Mouse (Mus musculus): Measurements from ENCODE around the gene Copg1.

Gene Copg1

DNA sequence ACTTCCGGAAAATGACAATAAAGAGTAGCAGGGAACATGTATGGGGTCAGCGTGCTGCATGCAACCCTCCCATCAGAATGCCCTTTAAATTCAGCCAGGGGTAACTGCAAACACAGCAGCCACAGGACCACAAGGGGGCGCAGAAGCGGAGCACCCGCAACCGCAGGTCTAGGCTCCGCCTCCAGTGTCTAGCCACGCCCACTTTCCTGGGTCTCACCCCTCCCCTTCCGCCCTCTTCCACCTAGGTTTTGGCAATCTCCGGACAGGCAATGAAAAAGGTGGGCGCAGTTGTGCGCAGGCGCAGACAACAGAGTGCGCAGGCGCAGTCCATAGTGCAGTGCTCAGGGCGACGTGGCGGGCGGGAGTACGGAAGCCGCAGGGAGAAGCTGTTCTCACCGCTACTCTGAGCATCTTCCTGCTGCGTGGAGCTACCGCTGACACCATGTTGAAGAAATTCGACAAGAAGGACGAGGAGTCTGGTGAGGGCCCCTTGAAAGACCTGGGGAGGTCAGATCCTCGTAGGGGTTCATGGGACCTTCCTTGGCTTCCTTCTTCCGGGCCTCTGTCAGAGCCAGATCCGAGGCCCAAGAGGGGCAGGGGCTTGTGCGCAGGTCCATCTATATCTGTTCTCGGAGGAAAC is at the start of gene Copg1:
Gene Copg1 (plus strand): TSS at position 221 of the 640 bp plus-strand sequence.
- peak; percentile 99 for DNase-seq (ENCODE audit: low read depth, low spot score)

DNA sequence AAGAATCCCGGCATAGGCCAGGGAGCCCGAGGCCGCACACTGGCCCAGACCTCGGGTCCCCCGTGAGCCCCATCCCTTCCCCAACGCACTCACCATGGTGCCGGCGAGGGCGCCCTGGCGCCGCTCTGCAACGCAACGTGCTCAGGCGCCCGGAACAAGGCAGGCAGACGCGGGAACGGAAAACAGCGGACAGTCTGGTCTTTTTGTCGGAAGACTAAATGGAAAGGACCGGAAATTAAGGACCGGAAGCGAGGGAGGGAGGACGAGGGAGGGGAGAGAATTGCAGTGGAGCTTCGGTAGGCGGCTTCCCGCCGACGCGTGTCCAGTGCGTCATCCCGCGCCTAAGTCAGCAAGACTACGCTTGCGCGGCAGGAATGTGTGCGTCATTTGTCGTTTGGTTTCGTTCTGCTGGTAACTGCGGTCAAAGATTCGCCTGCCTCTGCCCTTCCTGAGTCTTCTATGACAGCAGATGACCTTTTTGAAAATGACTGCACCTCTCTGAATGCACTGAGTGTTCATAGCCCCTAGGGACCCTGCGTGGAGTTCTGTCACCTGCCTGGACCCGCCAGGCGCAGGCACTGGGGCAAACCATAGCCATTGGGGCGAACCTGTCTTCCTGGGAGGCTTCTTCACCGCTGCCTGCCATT is 48.9 kb upstream of the Copg1 start, which contains the start of gene Isy1:
Gene Isy1 (minus strand): TSS at position 248 of the 647 bp plus-strand sequence.
- DNase-seq (ENCODE audit: low read depth, low spot score) = peak; percentile 95

- no peak for DNase-seq (ENCODE audit: low read depth, low spot score)
These were observed 47.7 kb upstream of the Copg1 start for GRCm38 (mm10) chr6:87839797-87840341.

- DNase-seq (ENCODE audit: low read depth, low spot score) = no peak
These were observed 46.0 kb upstream of the Copg1 start for GRCm38 (mm10) chr6:87841635-87842034.

DNA sequence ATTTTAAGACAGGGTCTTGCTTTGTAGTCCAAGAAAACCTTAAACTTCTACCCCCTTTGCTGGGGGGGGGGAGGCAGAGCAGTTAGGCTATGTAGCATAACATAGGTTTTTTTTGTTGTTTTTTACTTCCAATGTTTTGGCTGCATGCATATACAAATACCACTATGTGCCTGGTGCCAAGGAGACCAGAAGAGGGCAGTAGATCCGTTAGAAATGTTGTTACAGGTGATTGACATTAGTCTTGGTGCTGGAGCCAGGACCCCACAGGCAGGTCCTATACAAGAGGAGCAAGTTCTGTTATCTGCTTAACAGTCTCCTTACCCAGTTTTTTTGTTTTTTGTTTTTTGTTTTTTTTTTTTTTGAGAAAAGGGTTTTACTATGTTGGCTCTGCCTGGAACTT is 45.4 kb upstream of the Copg1 start:
- DNase-seq (ENCODE audit: low read depth, low spot score) = no peak

- no peak for DNase-seq (ENCODE audit: low read depth, low spot score)
These were observed 42.5 kb upstream of the Copg1 start for GRCm38 (mm10) chr6:87845031-87845695.

DNA sequence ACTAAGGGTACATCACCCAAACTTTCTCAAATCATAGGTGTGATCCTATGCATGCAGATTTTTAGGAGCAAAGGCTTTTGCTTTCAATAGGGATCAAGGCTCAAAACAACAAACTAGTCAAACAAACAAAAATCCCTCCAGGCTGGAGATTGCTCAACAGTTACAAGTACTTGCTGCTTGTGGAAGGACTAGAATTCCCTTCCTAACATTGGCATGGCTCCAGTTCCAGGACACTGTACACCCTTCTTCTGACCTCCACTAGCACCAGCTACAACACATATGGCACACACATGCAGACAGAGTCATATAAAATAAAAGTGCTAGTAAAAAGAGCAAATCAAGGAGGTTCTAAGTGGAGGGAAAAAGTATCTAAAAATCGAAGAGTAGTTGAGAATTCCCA is 40.8 kb upstream of the Copg1 start:
- no peak for DNase-seq (ENCODE audit: low read depth, low spot score)

DNA sequence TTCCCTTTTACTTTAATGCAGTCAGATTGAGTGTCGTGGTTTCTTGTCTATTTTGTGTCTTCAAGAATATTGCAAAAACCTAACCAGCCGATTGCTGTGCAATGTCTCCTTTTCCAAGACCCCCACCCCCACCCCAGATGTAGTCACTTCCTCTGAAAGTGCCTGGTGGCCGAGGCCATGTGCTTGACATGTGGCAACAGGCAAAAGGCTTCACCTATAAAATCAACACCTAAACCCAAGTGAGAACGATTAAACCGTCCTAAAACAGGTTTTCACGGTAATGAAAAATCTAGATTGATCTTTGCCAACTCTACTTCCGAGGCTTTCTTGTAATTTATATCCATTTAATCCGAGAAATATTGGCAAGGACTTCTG is 37.8 kb upstream of the Copg1 start:
- no peak for DNase-seq (ENCODE audit: low read depth, low spot score)

DNA sequence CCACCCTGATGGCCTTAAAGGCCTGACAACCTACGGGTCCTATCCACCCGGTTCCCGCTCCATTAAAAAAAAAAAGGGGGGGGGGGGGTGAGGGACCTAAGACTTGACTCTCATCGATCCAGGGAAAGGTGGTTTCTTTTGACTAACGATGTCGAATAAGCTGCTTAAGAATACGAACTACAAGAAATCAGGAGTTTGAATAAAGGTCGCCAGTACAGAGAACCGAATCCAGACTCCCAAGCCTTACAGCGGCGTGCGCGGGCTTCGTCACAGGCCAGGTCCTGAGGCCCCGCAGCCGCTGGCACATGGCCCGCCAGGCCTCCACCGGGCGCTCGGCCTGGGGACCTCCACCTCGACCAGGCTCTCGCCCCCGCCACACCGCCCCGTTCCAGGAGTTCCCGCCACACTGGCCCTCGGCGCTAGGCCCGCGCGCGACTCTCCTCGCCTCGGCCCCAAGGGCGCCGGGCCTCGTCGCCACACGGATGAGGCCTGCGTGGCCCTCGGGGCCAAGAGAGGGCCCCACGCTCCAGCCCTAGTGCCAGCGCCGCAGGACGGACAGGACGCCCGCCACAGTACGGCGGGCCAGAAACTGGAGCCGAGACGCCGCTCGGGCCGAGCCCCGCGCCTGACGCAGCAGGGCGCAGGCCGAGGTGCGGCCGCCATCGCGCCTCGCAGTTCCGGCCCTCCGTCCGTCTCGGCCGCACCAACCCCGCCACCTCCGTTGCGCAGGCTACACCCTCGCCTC is 37.3 kb upstream of the Copg1 start:
- no peak for DNase-seq (ENCODE audit: low read depth, low spot score)

GRCm38 (mm10) chr6:87850900-87851614 is 36.6 kb upstream of the Copg1 start, which contains the start of gene Cnbp:
Cnbp (minus strand) TSS chr6:87851106.
- peak; percentile 98 for DNase-seq (ENCODE audit: low read depth, low spot score)

DNA sequence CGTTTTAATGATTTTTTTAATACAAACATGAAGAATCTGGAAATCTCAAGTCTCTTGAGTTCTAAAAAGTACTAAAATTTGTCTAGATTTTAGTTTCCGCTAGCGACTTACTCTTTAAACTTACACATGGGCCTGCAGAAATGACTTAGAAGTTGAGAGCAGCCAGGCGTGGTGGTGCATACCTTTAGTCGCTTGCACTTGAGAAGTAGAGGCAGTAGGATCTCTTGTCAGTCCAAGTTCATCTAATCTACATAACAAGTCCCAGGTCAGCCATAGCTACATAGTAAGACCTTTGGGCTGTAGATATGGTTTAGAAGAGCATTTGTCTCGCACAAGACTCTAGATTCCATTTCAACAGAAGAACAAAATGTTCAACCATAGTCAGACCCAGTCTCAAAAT is 35.7 kb upstream of the Copg1 start:
- DNase-seq (ENCODE audit: low read depth, low spot score) = no peak

DNA sequence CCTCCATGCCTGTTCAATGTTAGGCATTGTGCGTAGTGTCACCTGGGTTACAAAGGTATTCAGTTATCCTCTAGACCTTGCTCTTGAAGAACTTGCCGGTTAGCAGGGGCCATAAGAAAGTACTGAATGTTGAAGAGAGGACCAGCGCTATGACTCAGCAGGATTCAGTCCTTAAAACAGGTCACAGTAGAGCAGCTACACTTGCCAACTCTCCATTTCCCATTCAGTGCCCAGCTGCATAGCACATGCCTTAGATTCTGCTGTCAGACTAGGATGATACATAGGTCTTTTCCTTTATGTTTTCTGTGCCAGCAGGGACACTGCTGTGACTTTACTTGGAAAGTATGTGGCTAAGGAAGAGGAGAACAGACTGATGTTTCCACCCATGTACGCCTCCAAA is 34.2 kb upstream of the Copg1 start:
- no peak for DNase-seq (ENCODE audit: low read depth, low spot score)

DNA sequence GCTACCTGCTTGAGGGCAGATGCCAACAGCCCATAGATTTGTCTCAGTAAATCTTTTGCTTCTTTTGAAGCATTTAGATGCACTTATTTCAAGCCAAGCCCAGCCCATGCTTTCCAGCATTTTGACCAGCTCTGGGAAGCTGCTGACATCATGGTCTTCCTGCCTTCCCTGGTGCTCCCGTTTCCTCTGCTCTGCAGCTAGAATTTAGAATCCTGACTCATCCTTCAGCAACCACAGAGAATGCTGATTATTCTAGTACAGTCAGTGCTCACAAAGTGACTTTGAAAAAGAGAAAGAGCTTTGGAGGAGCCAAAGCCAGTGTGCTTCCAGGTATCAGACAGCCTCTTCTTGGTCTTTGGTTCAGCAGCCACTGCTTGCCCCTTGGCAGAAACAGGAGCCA is 30.5 kb upstream of the Copg1 start:
- no peak for DNase-seq (ENCODE audit: low read depth, low spot score)

DNA sequence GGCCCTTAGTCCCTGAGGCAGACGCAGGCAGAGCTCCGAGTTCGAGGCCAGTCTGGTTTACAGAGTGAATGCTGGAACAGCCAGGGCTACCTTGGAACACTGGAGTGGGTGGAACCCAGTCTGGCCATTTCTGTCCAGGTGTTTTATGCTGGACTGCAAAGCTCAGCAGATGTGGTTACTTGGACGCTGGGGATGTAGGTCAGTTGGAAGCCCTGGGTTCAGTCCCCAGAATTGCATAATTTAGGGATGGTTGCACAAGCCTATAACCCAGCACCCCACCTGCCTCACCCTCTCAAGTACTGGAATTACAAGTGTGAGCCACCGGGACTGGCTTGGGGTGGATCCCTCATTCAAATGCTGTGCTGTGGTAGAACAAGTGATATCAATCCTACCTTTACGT is 21.4 kb upstream of the Copg1 start:
- no peak for DNase-seq (ENCODE audit: low read depth, low spot score)

- DNase-seq (ENCODE audit: low read depth, low spot score) = no peak
These were observed 20.4 kb upstream of the Copg1 start for GRCm38 (mm10) chr6:87867256-87867655.

- no peak for DNase-seq (ENCODE audit: low read depth, low spot score)
These were observed 18.6 kb upstream of the Copg1 start for GRCm38 (mm10) chr6:87868871-87869506.

DNA sequence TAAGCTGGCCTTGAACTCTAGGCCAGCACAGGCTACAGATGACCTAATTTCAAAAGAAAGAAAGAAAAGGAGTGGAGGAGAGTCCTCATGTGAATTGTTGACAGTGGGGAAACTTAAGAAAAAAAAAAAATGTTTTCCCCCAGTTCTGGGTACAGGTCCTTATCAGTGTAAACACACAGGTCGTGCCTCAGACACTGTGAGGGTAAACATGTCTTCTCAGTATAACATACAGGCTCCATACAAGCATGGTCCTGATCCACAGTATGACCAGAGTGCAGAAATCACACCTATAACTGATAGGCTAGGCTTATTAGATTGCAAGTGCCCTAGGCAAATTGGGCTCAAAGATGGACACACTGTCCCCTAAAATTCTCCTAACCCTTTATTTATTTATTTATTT is 17.2 kb upstream of the Copg1 start:
- no peak for DNase-seq (ENCODE audit: low read depth, low spot score)

GRCm38 (mm10) chr6:87871240-87871639 is 16.4 kb upstream of the Copg1 start:
- DNase-seq (ENCODE audit: low read depth, low spot score) = no peak

GRCm38 (mm10) chr6:87873104-87873503 is 14.5 kb upstream of the Copg1 start:
- DNase-seq (ENCODE audit: low read depth, low spot score) = no peak

DNA sequence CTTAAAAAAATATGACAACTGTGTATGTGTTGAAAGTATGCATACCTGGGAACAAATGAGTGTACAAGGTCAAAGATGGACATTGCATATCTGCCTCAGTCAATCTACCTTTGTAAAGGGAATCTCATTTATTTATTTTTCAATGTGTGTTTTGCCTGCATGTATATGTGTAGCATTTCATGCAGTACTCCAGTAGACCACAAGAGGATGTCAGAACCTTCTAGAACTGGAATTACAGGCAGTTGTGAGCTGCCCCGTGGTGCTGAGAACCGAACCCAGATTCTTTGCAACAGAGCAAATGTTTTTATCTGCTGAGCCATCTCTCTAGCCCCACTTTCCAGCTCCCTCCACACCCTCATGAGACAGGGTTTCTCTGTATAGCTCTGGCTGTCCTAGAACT is 13.7 kb upstream of the Copg1 start:
- DNase-seq (ENCODE audit: low read depth, low spot score) = no peak

DNA sequence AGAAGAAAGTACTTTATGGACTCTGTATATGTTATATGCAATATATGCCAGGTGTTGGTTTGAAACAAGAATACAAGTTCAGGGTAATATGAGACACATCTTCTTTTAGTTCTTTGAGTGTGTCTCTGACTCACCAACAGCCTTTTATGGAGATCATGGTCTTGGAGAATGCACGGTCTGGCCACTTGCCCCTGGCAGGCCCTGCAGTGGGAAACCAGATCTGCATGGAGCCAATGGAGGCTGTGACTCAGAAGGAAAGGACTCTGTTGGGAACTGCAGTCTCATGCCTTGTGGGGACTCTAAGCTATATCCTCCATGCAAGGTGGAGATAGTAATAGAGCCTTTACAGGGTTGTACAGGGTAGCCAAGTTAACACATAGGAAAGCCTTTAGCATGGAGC is 12.5 kb upstream of the Copg1 start:
- DNase-seq (ENCODE audit: low read depth, low spot score) = no peak

Data from retina, postnatal 7 days (tissue).